Mouse (Mus musculus) heart, adult 2 months (tissue): ENCODE measurements around the gene Fgd3. TPM values are rescaled to one million over a fixed set of nuclear protein-coding genes. Genes with fewer than 3 reads are reported as not detected.

Experiments used
- DNase-seq, 2 experiments: peaks; one replicate each; pipeline ENCODE4 v3.0.0; 2021
- H3K27ac ChIP-seq: fragments of 200-600 bp; 2 replicates; pipeline ENCODE4 v1.8.1; 2022
- H3K27me3 ChIP-seq: fragments of 200-500 bp; 2 replicates; pipeline ENCODE4 v1.6.1; 2012; ENCODE audit warnings: mild to moderate bottlenecking, low read length, inconsistent platforms, mixed read lengths; ENCODE audit not compliant: control insufficient read depth, insufficient read depth
- H3K36me3 ChIP-seq: fragments of 200-500 bp; 2 replicates; pipeline ENCODE4 v1.6.1; 2012; ENCODE audit warnings: low read length, inconsistent platforms; ENCODE audit not compliant: control insufficient read depth, insufficient read depth
- H3K4me1 ChIP-seq: fragments of 200-500 bp; 2 replicates; pipeline ENCODE4 v1.6.1; 2011; ENCODE audit warnings: low read length; ENCODE audit not compliant: control insufficient read depth, insufficient read depth
- H3K4me3 ChIP-seq: fragments of 200-600 bp; 2 replicates; pipeline ENCODE4 v1.8.1; 2022
- H3K79me2 ChIP-seq: fragments of 200-500 bp; replicated peaks from 2 replicates; pipeline ENCODE4 v1.6.1; 2012; ENCODE audit warnings: mild to moderate bottlenecking, inconsistent platforms, low read length, moderate library complexity, mixed read lengths; ENCODE audit not compliant: control insufficient read depth, insufficient read depth
- H3K9ac ChIP-seq: fragments of 200-500 bp; 2 replicates; pipeline ENCODE4 v1.6.1; 2012; ENCODE audit warnings: low read depth, mild to moderate bottlenecking, control low read depth, inconsistent platforms, low read length, mixed read lengths
- CTCF ChIP-seq: fragments of 200-600 bp; IDR thresholded peaks from 2 replicates; pipeline ENCODE4 v1.8.1; 2022; ENCODE audit warnings: antibody characterized with exemption, mild to moderate bottlenecking, moderate library complexity
- EP300 ChIP-seq: fragments of 200-500 bp; IDR thresholded peaks from 2 replicates; pipeline ENCODE4 v1.6.1; 2011; ENCODE audit warnings: low read depth, low read length, control low read depth; ENCODE audit not compliant: insufficient read depth
- POLR2A ChIP-seq: fragments of 200-500 bp; IDR thresholded peaks from 2 replicates; pipeline ENCODE4 v1.6.1; 2011; ENCODE audit warnings: mild to moderate bottlenecking, low read depth, low read length, control low read depth; ENCODE audit not compliant: insufficient read depth
- WGBS: fragments of 180-500 bp; shearing (Covaris S2); methylation state at CpG from one replicate; pipeline ENCODE4 v1.1.7; 2018; 5-methylcytosine and 5-hydroxymethylcytosine counted together
- intact Hi-C: fragments of 180-260 bp; cut with DNase I; formaldehyde crosslinking; loops from one replicate; pipeline ENCODE4 v1.15.1; 2025
- long read RNA-seq: library from polyadenylated mRNA; stranded (forward); transcript quantifications from one replicate; pipeline ENCODE4 v2.0.0, GENCODE M21; 2021
- polyA plus RNA-seq: library from polyadenylated mRNA; depleted of rRNA; stranded (reverse); fragments of >200 nt; gene quantifications from 2 replicates; pipeline ENCODE4 v1.2.3, GENCODE M21; 2012; rRNA removed
- total RNA-seq, 2 experiments: library from RNA; stranded (reverse); gene quantifications; 2 replicates each; pipeline ENCODE4 v1.2.3; 2021

Gene Fgd3
- total RNA-seq = 1 to 10 TPM in 1 of 2 experiments, under 1 TPM in 1; 0.96 to 1.0 TPM
- polyA plus RNA-seq = 0.96 and 0.97 TPM in 2 replicates
- long read RNA-seq = 0 reads

DNA sequence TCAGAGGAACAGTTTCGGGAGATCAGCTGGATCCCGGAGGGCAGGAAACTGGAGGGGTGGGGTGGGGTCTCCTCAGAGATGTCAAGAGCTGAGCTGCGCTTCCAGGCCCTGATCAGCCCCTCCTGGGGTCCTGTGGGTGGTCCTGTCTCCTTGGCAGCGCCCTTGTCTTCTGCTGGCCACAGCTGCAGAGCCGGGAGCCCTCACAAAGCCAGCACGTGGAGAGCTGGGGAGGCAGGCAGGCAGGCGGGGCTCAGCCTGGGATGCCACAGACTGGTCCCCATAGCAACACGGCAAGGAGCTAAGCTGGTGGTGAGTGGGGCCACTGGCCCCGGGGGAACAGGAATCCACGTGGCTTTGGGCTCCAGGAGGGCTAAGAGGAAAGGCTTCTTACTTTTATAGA is at the start of gene Fgd3:
Fgd3 (minus strand) TSS at position 272 of the 400 bp plus-strand sequence.
- peaks cover 2% of the 10 kb centered on the region for H3K4me1 ChIP-seq
- H3K9ac ChIP-seq = no peak within 1 kb of the TSS
- H3K27ac ChIP-seq = no peak within 1 kb of the TSS
- H3K36me3 ChIP-seq = no peaks in the 10 kb centered on the region
- H3K27me3 ChIP-seq = no peaks in the 10 kb centered on the region
- intact Hi-C loops = no loop called here
- H3K79me2 ChIP-seq = no peaks in the 10 kb centered on the region
- peak in 1 of 2 experiments; percentile 35 for DNase-seq
- H3K4me3 ChIP-seq = no peak within 1 kb of the TSS
- WGBS = 11% methylated on average over 10 of the region's 10 CpGs
- TF ChIP-seq CTCF (no peak), POLR2A (no peak), EP300 (no peak)

DNA sequence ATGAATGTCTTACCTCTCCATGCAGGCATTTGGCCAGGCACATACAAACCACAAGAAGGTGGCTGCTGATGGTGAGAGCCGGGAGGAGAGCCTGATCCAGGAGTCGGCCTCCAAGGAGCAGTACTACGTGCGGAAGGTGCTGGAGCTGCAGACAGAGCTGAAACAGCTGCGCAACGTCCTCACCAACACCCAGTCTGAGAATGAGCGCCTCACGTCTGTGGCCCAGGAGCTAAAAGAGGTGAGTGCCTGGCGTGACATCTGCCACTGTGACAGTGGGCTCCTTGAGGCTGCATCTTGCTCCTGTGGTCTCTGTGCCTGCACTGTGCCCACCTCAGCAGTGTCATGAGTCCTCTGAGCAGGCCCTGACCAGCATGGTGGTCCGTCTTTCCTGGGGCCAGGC is 49.3 kb upstream of the Fgd3 start:
- no peak overlapping the region for H3K9ac ChIP-seq
- no peak for DNase-seq
- peak overlapping the region; percentile 80 for H3K27ac ChIP-seq
- intact Hi-C loops = loop anchor here (10.0 kb wide), 1 partner anchor 135 kb away; the partner anchor contains the start of gene Ecm2
- H3K79me2 ChIP-seq = peaks cover 5% of the 10 kb centered on the region
- no peak overlapping the region for H3K4me3 ChIP-seq
- no peaks in the 10 kb centered on the region for H3K27me3 ChIP-seq
- WGBS = 89% methylated on average over 10 of the region's 10 CpGs
- TF ChIP-seq EP300 (no peak), CTCF (no peak), POLR2A (no peak)
- peaks cover 25% of the 10 kb centered on the region; the same call in 1 of the 2 replicates for H3K36me3 ChIP-seq
- peaks cover 72% of the 10 kb centered on the region for H3K4me1 ChIP-seq

DNA sequence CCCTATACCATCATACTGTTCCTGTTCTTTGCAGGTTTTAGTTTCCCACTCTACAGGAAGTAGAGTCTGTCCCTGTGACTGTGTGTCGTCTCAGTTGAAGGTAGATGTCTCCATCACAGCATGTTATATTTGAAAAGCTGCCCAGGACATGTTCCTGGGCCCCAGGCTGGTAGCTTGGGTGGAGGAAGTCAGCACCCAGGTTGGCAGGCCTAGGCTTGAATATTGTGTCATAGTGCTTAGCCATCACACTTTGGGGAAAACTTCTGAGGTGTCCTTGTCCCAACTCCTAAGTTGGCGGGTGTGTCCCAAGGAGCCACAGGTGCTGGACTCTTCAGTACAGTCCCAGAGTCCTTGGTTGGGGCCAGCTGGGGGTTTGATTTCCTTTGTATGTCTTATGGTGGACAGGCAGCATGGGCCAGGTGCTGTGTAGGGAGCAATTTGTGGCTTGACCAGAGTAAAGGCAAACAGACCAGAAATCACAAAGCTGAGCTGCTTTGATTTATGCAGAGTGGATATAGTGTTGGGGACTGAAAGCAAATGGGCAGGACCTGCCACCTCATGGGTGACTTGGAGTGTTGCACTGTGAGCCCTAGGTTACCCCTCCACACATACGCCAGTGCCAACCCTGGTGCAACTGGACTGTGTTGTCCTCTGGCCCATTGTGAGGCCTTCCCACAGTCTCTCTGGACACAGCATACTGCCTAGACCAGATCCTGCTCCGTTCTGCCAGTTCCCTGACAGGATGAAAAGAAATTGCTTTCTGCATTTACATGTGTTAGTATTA is 47.7 kb upstream of the Fgd3 start:
- no peak overlapping the region for H3K4me3 ChIP-seq
- H3K4me1 ChIP-seq = peaks cover 75% of the 10 kb centered on the region
- TF ChIP-seq POLR2A = no peak
- TF ChIP-seq CTCF = peak; percentile 57
- DNase-seq = no peak
- H3K27me3 ChIP-seq = no peaks in the 10 kb centered on the region
- WGBS = 44% methylated on average over 4 of the region's 4 CpGs
- no peak overlapping the region for H3K9ac ChIP-seq
- intact Hi-C loops = loop anchor here (2.0 to 10.0 kb wide), 2 partner anchors 25 to 137 kb away; partner anchors contain the start of gene Ecm2
- H3K36me3 ChIP-seq = peaks cover 33% of the 10 kb centered on the region
- H3K79me2 ChIP-seq = peaks cover 14% of the 10 kb centered on the region
- H3K27ac ChIP-seq = peak overlapping the region; percentile 80

DNA sequence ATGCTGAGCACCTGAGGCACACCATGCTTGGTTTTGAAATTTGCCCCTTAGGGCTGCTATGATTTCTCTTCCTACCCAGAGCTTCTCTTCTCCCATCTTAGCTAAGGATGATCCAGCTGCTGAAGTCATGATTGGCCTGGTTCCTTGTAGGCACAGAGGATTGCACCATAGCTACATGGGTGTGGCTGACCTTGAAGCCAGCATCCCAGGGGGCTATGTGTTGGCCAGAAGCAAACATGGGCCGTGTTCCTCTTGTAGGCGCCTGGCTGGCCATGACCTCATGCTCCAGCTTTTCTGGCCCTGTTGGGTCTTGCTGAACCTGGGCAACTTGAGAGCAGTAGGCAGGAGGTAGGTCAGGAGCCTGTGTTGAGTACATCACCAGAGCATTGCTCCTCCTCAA is 44.6 kb upstream of the Fgd3 start:
- Histone ChIP-seq H3K4me1 (peaks cover 70% of the 10 kb centered on the region), H3K79me2 (peaks cover 15% of the 10 kb centered on the region), H3K9ac (no peak overlapping the region), H3K4me3 (no peak overlapping the region), H3K36me3 (peaks cover 32% of the 10 kb centered on the region), H3K27ac (peak overlapping the region; percentile 94), H3K27me3 (no peaks in the 10 kb centered on the region)
- 2% methylated on average over 2 of the region's 2 CpGs for WGBS
- TF ChIP-seq POLR2A (no peak), EP300 (peak; percentile 46; the same call in 1 of the 2 replicates)
- DNase-seq = peak; percentile 84 to 88
- intact Hi-C loops = loop anchor here (10.0 kb wide), 1 partner anchor 140 kb away; the partner anchor contains the start of gene Ecm2

DNA sequence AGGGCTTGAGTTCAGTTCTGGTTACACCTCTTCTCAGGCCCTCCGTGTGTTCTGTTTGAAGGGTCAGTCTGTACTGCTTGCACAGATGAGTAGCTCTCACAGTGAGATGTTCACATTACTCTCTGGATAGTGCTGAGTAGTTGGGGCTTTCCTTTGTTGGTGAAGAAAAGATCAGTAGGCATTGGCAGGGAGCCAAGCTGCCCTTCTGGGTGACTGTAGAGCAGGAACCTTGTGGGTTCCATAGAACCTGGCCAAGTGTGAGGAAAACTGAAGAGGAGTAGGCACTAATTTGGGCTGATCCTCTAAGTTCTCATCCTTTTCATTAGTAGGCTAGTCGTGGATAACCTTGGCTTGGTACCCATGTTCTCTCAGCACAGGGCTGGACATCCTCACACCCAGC is 42.7 kb upstream of the Fgd3 start:
- Histone ChIP-seq H3K4me1 (peaks cover 65% of the 10 kb centered on the region), H3K4me3 (no peak overlapping the region), H3K27ac (peak overlapping the region; percentile 94), H3K79me2 (peaks cover 16% of the 10 kb centered on the region), H3K27me3 (no peaks in the 10 kb centered on the region), H3K36me3 (peaks cover 33% of the 10 kb centered on the region), H3K9ac (0 out of 2 replicates have a peak overlapping the region, but pooled peaks have one; percentile 14)
- no peak for DNase-seq
- intact Hi-C loops = loop anchor here (10.0 kb wide), 1 partner anchor 142 kb away; the partner anchor contains the start of gene Ecm2
- 17% methylated on average over 2 of the region's 2 CpGs for WGBS
- no peak for TF ChIP-seq EP300
- TF ChIP-seq POLR2A = no peak
- TF ChIP-seq CTCF = no peak

DNA sequence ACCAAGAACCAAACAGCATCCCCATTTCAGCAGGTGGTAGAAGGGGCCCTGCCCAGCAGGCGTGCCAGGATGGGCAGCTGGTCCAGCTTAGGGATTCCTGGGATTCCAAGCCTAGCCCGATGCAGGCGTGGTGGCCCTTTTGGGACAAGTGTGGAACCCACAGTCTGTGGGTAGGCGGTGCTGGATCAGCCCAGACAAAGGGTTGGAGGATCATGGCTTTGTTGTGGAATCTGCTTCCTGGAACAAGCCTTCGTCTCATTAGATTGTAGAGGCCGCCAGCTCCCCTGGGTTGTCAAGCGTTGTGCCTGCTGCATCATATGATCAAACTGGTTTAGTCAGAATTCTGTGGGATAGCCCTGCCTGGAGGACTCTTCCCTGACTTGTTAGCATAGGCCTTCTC is 42.3 kb upstream of the Fgd3 start:
- H3K27me3 ChIP-seq = no peaks in the 10 kb centered on the region
- peaks cover 30% of the 10 kb centered on the region for H3K36me3 ChIP-seq
- peak; percentile 53 to 59 for DNase-seq
- peaks cover 64% of the 10 kb centered on the region for H3K4me1 ChIP-seq
- intact Hi-C loops = loop anchor here (10.0 kb wide), 1 partner anchor 142 kb away; the partner anchor contains the start of gene Ecm2
- peaks cover 16% of the 10 kb centered on the region for H3K79me2 ChIP-seq
- no peak overlapping the region for H3K4me3 ChIP-seq
- WGBS = 13% methylated on average over 7 of the region's 7 CpGs
- H3K9ac ChIP-seq = 0 out of 2 replicates have a peak overlapping the region, but pooled peaks have one; percentile 14
- peak overlapping the region; percentile 94 for H3K27ac ChIP-seq
- TF ChIP-seq EP300 (0 out of 2 replicates have a peak, but pooled peaks have one; percentile 28), CTCF (no peak)
